ENCODE assay signal across 8 mouse cellular contexts in genomic region chr12:33333914-33334313, GRCm38 (mm10).
DNase-seq lines count a peak whose midpoint lies in the region; ATAC-seq and TF ChIP-seq lines count a peak whose summit lies in the region.

No protein-coding gene starts in this region.

- no peak overlapping the region for H3K9ac ChIP-seq in heart, embryonic 12.5 days
- H3K9ac ChIP-seq in kidney, embryonic 16.5 days (replicated peaks; ENCODE audit: low read length) = no peak overlapping the region
- no peak overlapping the region for H3K9ac ChIP-seq in liver, adult 2 months (ENCODE audit: low read depth, low read length)

- H3K36me3 ChIP-seq in heart, embryonic 12.5 days = no peaks in the 10 kb centered on the region
- H3K36me3 ChIP-seq in kidney, embryonic 16.5 days (ENCODE audit: insufficient read depth, low read length) = no peaks in the 10 kb centered on the region
- H3K36me3 ChIP-seq in liver, adult 2 months (ENCODE audit: control insufficient read depth, insufficient read depth, low read length) = peaks cover 5% of the 10 kb centered on the region; the same call in 1 of the 2 replicates
- no peaks in the 10 kb centered on the region; the same call in 1 of the 2 replicates for H3K36me3 ChIP-seq in splenic B cell, adult 2 months (ENCODE audit: control insufficient read depth, insufficient read depth, low read length, poor library complexity, severe bottlenecking)

- peak; percentile 80 for TF ChIP-seq CTCF in bone marrow macrophage, adult 2 months (IDR thresholded peaks at IDR 0.05; ENCODE audit: low read depth, low read length)
- TF ChIP-seq CTCF in liver, adult 2 months (IDR thresholded peaks at IDR 0.05; ENCODE audit: low read depth, low read length) = peak; percentile 98

- 20% methylated on average over 8 of the region's 8 CpGs for WGBS in heart, embryonic 12.5 days
- 21% methylated on average over 8 of the region's 8 CpGs for WGBS in kidney, embryonic 16.5 days
- WGBS in liver, adult 2 months = 25% methylated on average over 8 of the region's 8 CpGs

- DNase-seq in B cell, adult 2 months = peak; percentile 85 to 88
- peak; percentile 58 for DNase-seq in liver, adult 2 months (ENCODE audit: extremely low read depth, low read depth, low spot score)
- DNase-seq in natural killer cell, adult 2 months (ENCODE audit: low spot score in 2 of 2) = peak; percentile 64 to 78
- peak; percentile 87 for DNase-seq in splenic B cell, adult 2 months (ENCODE audit: low read depth, low spot score)

- peaks cover 16% of the 10 kb centered on the region for H3K4me1 ChIP-seq in bone marrow macrophage, adult 2 months (ENCODE audit: control insufficient read depth, insufficient read depth, low read length)
- H3K4me1 ChIP-seq in heart, embryonic 12.5 days (replicated peaks) = peaks cover 25% of the 10 kb centered on the region
- H3K4me1 ChIP-seq in kidney, embryonic 16.5 days (ENCODE audit: insufficient read depth, low read length) = no peaks in the 10 kb centered on the region
- H3K4me1 ChIP-seq in liver, adult 2 months (ENCODE audit: control insufficient read depth, insufficient read depth, low read length) = no peaks in the 10 kb centered on the region

- H3K27me3 ChIP-seq in heart, embryonic 12.5 days (replicated peaks) = peaks cover 14% of the 10 kb centered on the region; the same call in 1 of the 2 replicates
- H3K27me3 ChIP-seq in kidney, embryonic 16.5 days (ENCODE audit: insufficient read depth, low read length) = no peaks in the 10 kb centered on the region
- no peaks in the 10 kb centered on the region for H3K27me3 ChIP-seq in liver, adult 2 months (ENCODE audit: control insufficient read depth, insufficient read depth, low read length)
- no peaks in the 10 kb centered on the region for H3K27me3 ChIP-seq in splenic B cell, adult 2 months (ENCODE audit: control insufficient read depth, insufficient read depth, low read length, poor library complexity, severe bottlenecking)

- H3K27ac ChIP-seq in bone marrow macrophage, adult 2 months (ENCODE audit: insufficient read depth, low read depth, low read length) = no peak overlapping the region
- H3K27ac ChIP-seq in heart, embryonic 12.5 days (ENCODE audit: poor library complexity, severe bottlenecking) = no peak overlapping the region
- H3K27ac ChIP-seq in kidney, embryonic 16.5 days (ENCODE audit: low read length) = no peak overlapping the region
- no peak overlapping the region for H3K27ac ChIP-seq in liver, adult 2 months (replicated peaks; ENCODE audit: insufficient read depth, low read depth, low read length)

- H3K79me2 ChIP-seq in liver, adult 2 months (ENCODE audit: control insufficient read depth, insufficient read depth, low read length) = peaks cover 4% of the 10 kb centered on the region; the same call in 1 of the 2 replicates

- ATAC-seq in erythroid progenitor cell, adult 5-6 weeks (replicated peaks; ENCODE audit: low FRiP score, poor library complexity, severe bottlenecking) = peak; percentile 77
- 0 out of 2 replicates have a peak, but pooled peaks have one; percentile 63 for ATAC-seq in heart, embryonic 12.5 days (ENCODE audit: insufficient number of reproducible peaks, low FRiP score)
- ATAC-seq in kidney, embryonic 16.5 days (ENCODE audit: low FRiP score, low TSS enrichment) = peak; percentile 68; the same call in 1 of the 2 replicates

- no peak overlapping the region for H3K4me2 ChIP-seq in heart, embryonic 12.5 days
- H3K4me2 ChIP-seq in kidney, embryonic 16.5 days (replicated peaks; ENCODE audit: low read depth, low read length) = no peak overlapping the region

- no peak for TF ChIP-seq POLR2A in bone marrow macrophage, adult 2 months (IDR thresholded peaks at IDR 0.05; ENCODE audit: borderline replicate concordance, low read depth, low read length)
- TF ChIP-seq POLR2A in liver, adult 2 months (IDR thresholded peaks at IDR 0.05; ENCODE audit: extremely low read depth, insufficient read depth, low read length) = no peak

- H3K4me3 ChIP-seq in bone marrow macrophage, adult 2 months (ENCODE audit: insufficient read depth, low read length) = no peak overlapping the region
- no peak overlapping the region for H3K4me3 ChIP-seq in heart, embryonic 12.5 days
- no peak overlapping the region for H3K4me3 ChIP-seq in kidney, embryonic 16.5 days (ENCODE audit: low read length)
- H3K4me3 ChIP-seq in liver, adult 2 months (ENCODE audit: insufficient read depth, low read depth, low read length) = no peak overlapping the region

- H3K9me3 ChIP-seq in heart, embryonic 12.5 days (replicated peaks) = no peaks in the 10 kb centered on the region
- no peaks in the 10 kb centered on the region for H3K9me3 ChIP-seq in kidney, embryonic 16.5 days (ENCODE audit: low read length)
